Mouse (Mus musculus): ENCODE measurements around the gene Prph. TPM values are rescaled to one million over a fixed set of nuclear protein-coding genes. Genes with fewer than 3 reads are reported as not detected.

Prph gene
- polyA plus RNA-seq, 1 experiment from 2014 or later: 68.8 TPM

DNA sequence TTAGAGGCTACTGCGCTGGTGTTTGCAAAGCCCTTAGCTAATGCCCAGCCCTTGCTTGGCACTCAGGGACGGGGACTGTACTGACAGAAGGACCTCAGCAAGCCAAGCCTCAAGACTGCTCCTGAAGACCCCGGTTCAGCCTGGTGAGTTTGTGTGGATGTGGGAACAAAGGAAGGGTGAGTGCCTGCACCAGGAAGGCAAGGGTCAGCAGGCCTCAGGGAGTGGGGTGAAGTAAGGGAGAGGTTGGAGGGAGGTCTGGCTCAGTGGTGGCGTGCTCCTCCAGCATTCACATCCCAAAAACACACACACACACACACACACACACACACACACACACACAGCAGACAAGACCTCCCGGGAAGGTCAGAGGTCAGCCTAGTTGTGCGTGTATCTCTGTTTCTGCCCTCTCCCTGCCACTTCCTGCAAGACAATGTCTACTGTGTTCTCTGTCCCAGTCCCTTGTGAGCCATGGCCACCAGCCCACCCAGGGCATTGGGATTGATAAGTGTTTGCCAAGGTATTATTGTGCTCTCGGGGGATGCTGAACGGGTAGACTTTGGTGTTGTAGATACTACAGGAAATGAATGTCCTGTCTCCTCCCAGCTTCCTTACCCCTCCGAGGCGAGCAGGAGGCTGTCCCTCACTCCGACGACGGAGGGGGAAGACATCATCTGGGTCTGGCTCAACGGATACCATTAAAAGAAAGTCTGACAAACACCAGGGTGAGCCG is 23.4 kb downstream of the Prph start:
- no peak for ATAC-seq (ENCODE audit: low read depth)
- no peak overlapping the region for H3K9ac ChIP-seq (replicated peaks; ENCODE audit: low read depth, low read length)
- 80% methylated on average over 15 of the region's 15 CpGs for WGBS

DNA sequence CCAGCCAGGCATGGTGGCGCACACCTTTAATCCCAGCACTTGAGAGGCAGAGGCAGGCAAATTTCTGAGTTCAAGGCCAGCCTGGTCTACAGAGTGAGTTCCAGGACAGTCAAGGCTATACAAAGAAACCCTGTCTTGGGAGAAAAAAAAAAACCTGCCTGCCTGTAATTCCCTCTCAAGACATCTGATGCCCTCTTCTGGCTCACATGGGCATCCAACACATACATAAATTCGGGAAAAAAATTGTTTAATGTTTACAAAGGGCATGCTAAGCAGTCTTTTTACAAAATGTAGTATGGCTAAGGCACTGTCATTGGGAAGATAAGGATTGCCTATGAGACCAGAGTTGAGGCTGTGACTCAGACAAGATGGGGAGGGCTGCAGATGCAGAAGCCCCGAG is 24.8 kb downstream of the Prph start:
- Histone ChIP-seq H3K27me3 (ENCODE audit: control insufficient read depth, insufficient read depth, low read length) (no peaks in the 10 kb centered on the region), H3K9ac (replicated peaks; ENCODE audit: low read depth, low read length) (no peak overlapping the region), H3K9me3 (ENCODE audit: control insufficient read depth, low read length) (no peaks in the 10 kb centered on the region), H3K4me2 (ENCODE audit: low read depth, low read length) (no peak overlapping the region), H3K36me3 (ENCODE audit: control insufficient read depth, insufficient read depth, low read length) (no peaks in the 10 kb centered on the region), H3K4me1 (ENCODE audit: control insufficient read depth, insufficient read depth, low read length) (peaks cover 4% of the 10 kb centered on the region; the same call in 1 of the 2 replicates), H3K4me3 (ENCODE audit: low read depth, low read length) (no peak overlapping the region), H3K27ac (ENCODE audit: low read depth, low read length) (no peak overlapping the region)
- ATAC-seq (ENCODE audit: low read depth): no peak
- WGBS: 82% methylated on average over 3 of the region's 3 CpGs

More for the DNA sequence above, 23.4 kb downstream of the Prph start:
- no peaks in the 10 kb centered on the region for H3K27me3 ChIP-seq (ENCODE audit: control insufficient read depth, insufficient read depth, low read length)
- H3K9me3 ChIP-seq (ENCODE audit: control insufficient read depth, low read length): no peaks in the 10 kb centered on the region
- no peak overlapping the region for H3K4me3 ChIP-seq (ENCODE audit: low read depth, low read length)
- H3K4me2 ChIP-seq (ENCODE audit: low read depth, low read length): no peak overlapping the region
- H3K4me1 ChIP-seq (ENCODE audit: control insufficient read depth, insufficient read depth, low read length): peaks cover 9% of the 10 kb centered on the region; the same call in 1 of the 2 replicates
- H3K27ac ChIP-seq (ENCODE audit: low read depth, low read length): no peak overlapping the region
- no peaks in the 10 kb centered on the region for H3K36me3 ChIP-seq (ENCODE audit: control insufficient read depth, insufficient read depth, low read length)

DNA sequence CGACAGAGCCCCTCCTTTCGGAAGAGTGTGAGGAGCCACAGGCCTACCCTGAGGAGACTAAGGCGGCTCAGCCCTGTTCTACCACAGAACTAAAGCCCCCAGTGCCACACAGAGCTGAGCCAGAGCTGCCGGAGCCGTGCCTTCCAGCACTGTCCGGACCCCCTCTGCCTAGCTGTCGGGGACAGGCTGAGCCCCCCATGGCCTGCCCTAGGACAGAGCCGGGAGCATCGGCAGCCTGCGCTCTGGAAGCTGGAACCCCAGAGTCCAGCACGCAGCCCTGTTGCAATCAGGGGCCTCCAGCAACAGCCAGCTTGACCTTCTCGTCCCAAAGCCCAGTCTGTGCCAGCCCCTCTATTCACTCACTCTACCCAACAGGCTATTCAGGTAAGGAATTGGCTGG is 27.3 kb downstream of the Prph start:
- H3K9me3 ChIP-seq (ENCODE audit: control insufficient read depth, low read length): no peaks in the 10 kb centered on the region
- no peak overlapping the region for H3K27ac ChIP-seq (ENCODE audit: low read depth, low read length)
- no peak overlapping the region for H3K4me3 ChIP-seq (ENCODE audit: low read depth, low read length)
- no peaks in the 10 kb centered on the region for H3K36me3 ChIP-seq (ENCODE audit: control insufficient read depth, insufficient read depth, low read length)
- peaks cover 23% of the 10 kb centered on the region for H3K27me3 ChIP-seq (ENCODE audit: control insufficient read depth, insufficient read depth, low read length)
- H3K4me2 ChIP-seq (ENCODE audit: low read depth, low read length): no peak overlapping the region
- no peak overlapping the region for H3K9ac ChIP-seq (replicated peaks; ENCODE audit: low read depth, low read length)
- no peaks in the 10 kb centered on the region for H3K4me1 ChIP-seq (ENCODE audit: control insufficient read depth, insufficient read depth, low read length)
- WGBS: 95% methylated on average over 12 of the region's 12 CpGs
- no peak for ATAC-seq (ENCODE audit: low read depth)

DNA sequence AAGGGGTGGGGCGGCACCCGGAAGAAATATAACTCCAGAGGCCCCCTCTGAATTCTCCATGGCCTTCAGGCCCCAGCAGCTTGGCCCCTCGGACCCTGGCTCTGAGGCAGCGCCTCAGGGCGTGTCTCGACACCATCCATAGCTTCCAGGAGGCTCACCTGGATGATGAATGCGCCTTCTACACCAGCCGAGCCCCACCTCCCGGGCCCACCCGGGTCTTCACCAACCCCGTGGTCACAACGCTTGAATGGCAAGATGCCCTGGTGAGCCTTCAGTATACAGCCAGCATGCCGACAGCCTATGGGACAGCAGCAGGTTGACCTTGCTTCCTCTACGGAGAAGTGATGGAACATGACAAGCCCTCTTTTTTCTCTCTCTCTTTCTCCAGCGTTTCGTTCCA is 27.9 kb downstream of the Prph start:
- H3K4me3 ChIP-seq (ENCODE audit: low read depth, low read length): no peak overlapping the region
- no peak overlapping the region for H3K9ac ChIP-seq (replicated peaks; ENCODE audit: low read depth, low read length)
- no peak overlapping the region for H3K4me2 ChIP-seq (ENCODE audit: low read depth, low read length)
- H3K9me3 ChIP-seq (ENCODE audit: control insufficient read depth, low read length): no peaks in the 10 kb centered on the region
- H3K36me3 ChIP-seq (ENCODE audit: control insufficient read depth, insufficient read depth, low read length): no peaks in the 10 kb centered on the region
- 94% methylated on average over 16 of the region's 16 CpGs for WGBS
- no peaks in the 10 kb centered on the region for H3K4me1 ChIP-seq (ENCODE audit: control insufficient read depth, insufficient read depth, low read length)
- H3K27me3 ChIP-seq (ENCODE audit: control insufficient read depth, insufficient read depth, low read length): peaks cover 27% of the 10 kb centered on the region
- ATAC-seq (ENCODE audit: low read depth): no peak
- no peak overlapping the region for H3K27ac ChIP-seq (ENCODE audit: low read depth, low read length)

DNA sequence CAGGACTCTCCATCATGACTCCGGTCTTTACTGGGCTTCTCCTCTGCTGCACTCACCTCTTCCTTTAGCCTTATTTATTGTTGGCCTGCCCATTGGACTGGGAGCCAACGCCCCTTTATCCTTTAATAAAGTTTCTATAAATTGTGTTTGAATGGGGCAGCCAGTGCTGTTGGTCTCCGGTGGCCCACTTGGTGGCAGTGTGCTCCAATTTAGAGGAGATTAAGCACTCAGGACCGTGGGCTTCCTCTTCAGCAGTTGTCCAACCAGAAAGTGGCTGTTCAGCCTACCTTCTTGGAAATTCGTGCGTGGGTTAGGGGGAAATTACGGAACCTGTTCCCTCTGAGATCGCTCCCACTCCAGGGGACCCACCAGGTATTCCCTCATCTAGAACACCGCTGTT is 28.3 kb downstream of the Prph start:
- no peak for ATAC-seq (ENCODE audit: low read depth)
- 71% methylated on average over 9 of the region's 9 CpGs for WGBS
- no peaks in the 10 kb centered on the region for H3K9me3 ChIP-seq (ENCODE audit: control insufficient read depth, low read length)
- H3K36me3 ChIP-seq (ENCODE audit: control insufficient read depth, insufficient read depth, low read length): no peaks in the 10 kb centered on the region
- H3K27me3 ChIP-seq (ENCODE audit: control insufficient read depth, insufficient read depth, low read length): peaks cover 29% of the 10 kb centered on the region
- no peak overlapping the region for H3K9ac ChIP-seq (replicated peaks; ENCODE audit: low read depth, low read length)
- H3K4me1 ChIP-seq (ENCODE audit: control insufficient read depth, insufficient read depth, low read length): peaks cover 3% of the 10 kb centered on the region; the same call in 1 of the 2 replicates
- no peak overlapping the region for H3K4me3 ChIP-seq (ENCODE audit: low read depth, low read length)
- H3K27ac ChIP-seq (ENCODE audit: low read depth, low read length): no peak overlapping the region
- H3K4me2 ChIP-seq (ENCODE audit: low read depth, low read length): no peak overlapping the region

DNA sequence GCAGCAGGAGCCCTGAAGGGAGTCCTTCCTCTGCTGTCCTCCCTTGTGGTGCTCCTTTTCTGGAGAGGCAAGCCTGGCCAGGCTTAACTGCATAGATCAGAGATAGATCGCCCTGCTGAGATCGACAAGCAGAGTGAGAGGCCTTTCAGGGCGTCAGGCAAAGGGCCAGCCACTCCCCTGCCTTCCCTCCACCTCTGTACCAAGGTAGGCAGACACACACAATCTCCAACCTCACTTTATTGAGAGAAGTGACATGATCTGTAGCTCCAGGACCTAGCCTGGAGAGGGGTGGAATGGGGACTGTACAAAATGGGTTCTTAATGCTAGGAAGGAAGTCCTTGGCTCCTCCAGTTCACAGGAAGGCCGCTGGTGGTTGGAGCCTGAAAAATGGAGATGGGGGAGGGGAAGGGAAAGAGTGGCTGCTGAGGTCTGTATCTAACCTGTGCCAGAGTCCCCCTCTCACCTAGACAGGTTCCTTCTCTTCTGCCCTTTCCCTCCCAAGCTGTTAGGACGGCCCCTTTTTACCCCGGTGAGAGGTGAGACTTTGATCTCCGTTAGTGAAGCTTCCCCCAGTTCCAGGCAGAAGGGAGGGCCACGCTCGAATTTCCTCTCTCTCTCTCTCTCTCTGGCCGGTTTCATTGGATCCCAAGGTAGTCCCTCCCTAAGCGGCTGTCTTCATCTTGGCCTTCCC is 29.0 kb downstream of the Prph start:
- no peaks in the 10 kb centered on the region for H3K9me3 ChIP-seq (ENCODE audit: control insufficient read depth, low read length)
- H3K9ac ChIP-seq (replicated peaks; ENCODE audit: low read depth, low read length): no peak overlapping the region
- 9% methylated on average over 11 of the region's 11 CpGs for WGBS
- H3K27ac ChIP-seq (ENCODE audit: low read depth, low read length): no peak overlapping the region
- no peaks in the 10 kb centered on the region for H3K36me3 ChIP-seq (ENCODE audit: control insufficient read depth, insufficient read depth, low read length)
- peaks cover 9% of the 10 kb centered on the region; the same call in 1 of the 2 replicates for H3K4me1 ChIP-seq (ENCODE audit: control insufficient read depth, insufficient read depth, low read length)
- peaks cover 36% of the 10 kb centered on the region for H3K27me3 ChIP-seq (ENCODE audit: control insufficient read depth, insufficient read depth, low read length)
- no peak overlapping the region for H3K4me2 ChIP-seq (ENCODE audit: low read depth, low read length)
- H3K4me3 ChIP-seq (ENCODE audit: low read depth, low read length): no peak overlapping the region
- ATAC-seq (ENCODE audit: low read depth): no peak

DNA sequence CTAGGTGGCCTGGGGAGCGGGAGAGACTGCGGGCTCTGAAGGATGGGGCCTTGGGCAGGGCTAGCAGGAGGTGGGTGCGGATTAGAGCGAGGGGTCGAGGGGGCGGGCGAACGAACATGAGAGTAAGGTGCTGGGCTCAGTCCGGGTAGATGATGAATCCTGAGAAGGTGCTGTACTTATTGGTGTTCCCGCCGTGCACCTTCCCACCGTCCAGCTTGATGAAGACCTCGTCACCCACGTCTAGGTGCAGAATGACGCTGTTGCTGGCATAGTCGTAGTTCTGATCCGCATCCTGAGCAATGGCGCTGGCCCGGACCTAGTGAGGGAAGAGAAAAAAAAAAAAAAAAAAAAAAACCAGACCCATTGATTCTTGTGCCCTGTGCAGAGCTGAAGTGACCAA is 29.6 kb downstream of the Prph start:
- peaks cover 42% of the 10 kb centered on the region for H3K27me3 ChIP-seq (ENCODE audit: control insufficient read depth, insufficient read depth, low read length)
- WGBS: 11% methylated on average over 19 of the region's 19 CpGs
- H3K4me1 ChIP-seq (ENCODE audit: control insufficient read depth, insufficient read depth, low read length): peaks cover 11% of the 10 kb centered on the region; the same call in 1 of the 2 replicates
- no peak overlapping the region for H3K27ac ChIP-seq (ENCODE audit: low read depth, low read length)
- H3K4me2 ChIP-seq (ENCODE audit: low read depth, low read length): no peak overlapping the region
- H3K36me3 ChIP-seq (ENCODE audit: control insufficient read depth, insufficient read depth, low read length): no peaks in the 10 kb centered on the region
- no peaks in the 10 kb centered on the region for H3K9me3 ChIP-seq (ENCODE audit: control insufficient read depth, low read length)
- no peak overlapping the region for H3K4me3 ChIP-seq (ENCODE audit: low read depth, low read length)
- H3K9ac ChIP-seq (replicated peaks; ENCODE audit: low read depth, low read length): no peak overlapping the region
- no peak for ATAC-seq (ENCODE audit: low read depth)

DNA sequence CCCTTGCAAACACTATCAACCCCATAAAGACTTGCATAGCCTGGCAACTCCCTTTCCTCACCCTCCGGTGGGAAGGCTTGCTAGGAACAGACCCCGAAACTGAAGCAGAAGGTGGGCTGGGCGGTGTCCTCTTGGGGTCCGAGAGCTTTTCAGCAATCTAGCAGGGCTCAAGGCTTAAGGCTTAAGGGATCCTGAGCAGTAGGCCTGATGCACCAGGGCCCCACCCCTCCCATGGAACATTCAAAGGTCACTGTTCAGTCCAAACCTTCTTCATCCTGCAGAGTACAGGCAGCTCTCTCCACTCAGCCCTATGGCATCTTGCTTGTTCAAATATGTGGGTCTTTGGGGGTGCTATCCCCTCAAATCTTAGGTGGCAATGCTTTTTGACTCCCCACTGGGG is 31.0 kb downstream of the Prph start:
- Histone ChIP-seq H3K27me3 (ENCODE audit: control insufficient read depth, insufficient read depth, low read length) (peaks cover 44% of the 10 kb centered on the region), H3K4me2 (ENCODE audit: low read depth, low read length) (no peak overlapping the region)

More for the DNA sequence above, 31.0 kb downstream of the Prph start:
- Histone ChIP-seq H3K27ac (ENCODE audit: low read depth, low read length) (no peak overlapping the region), H3K9me3 (ENCODE audit: control insufficient read depth, low read length) (no peaks in the 10 kb centered on the region), H3K36me3 (ENCODE audit: control insufficient read depth, insufficient read depth, low read length) (no peaks in the 10 kb centered on the region), H3K9ac (replicated peaks; ENCODE audit: low read depth, low read length) (no peak overlapping the region), H3K4me3 (ENCODE audit: low read depth, low read length) (no peak overlapping the region), H3K4me1 (ENCODE audit: control insufficient read depth, insufficient read depth, low read length) (peaks cover 11% of the 10 kb centered on the region; the same call in 1 of the 2 replicates)
- WGBS: 66% methylated on average over 4 of the region's 4 CpGs
- no peak for ATAC-seq (ENCODE audit: low read depth)
